Mouse (Mus musculus): Measurements from ENCODE around the gene Ano2.

- TF ChIP-seq CTCF (IDR thresholded peaks at IDR 0.05; ENCODE audit: borderline replicate concordance, control insufficient read depth, extremely low read depth, insufficient read depth, low read length, poor library complexity) (no peak), POLR2A (IDR thresholded peaks at IDR 0.05; ENCODE audit: control insufficient read depth, extremely low read depth, insufficient read depth, low read length, poor library complexity) (no peak)
Measured at GRCm38 (mm10) chr6:125838121-125838520, 147.9 kb downstream of the Ano2 start.

Measured in thymus, adult 2 months (tissue).